In genomic region chr7:100663190-100663589, GRCm38 (mm10) we compare ENCODE assay signal across 8 mouse cellular contexts. TPM values are rescaled to one million over a fixed set of nuclear protein-coding genes. Genes with fewer than 3 reads are reported as not detected.
A peak's percentile ranks its signal among the peaks of the same experiment; 100 is the strongest.
DNase-seq lines count a peak whose midpoint lies in the region; ATAC-seq and TF ChIP-seq lines count a peak whose summit lies in the region.

No protein-coding gene starts in this region.

- no peaks in the 10 kb centered on the region for H3K9me3 ChIP-seq in forebrain, embryonic 12.5 days
- H3K9me3 ChIP-seq in heart, postnatal 0 days (replicated peaks; ENCODE audit: control insufficient read depth, low read length), result no peaks in the 10 kb centered on the region
- no peaks in the 10 kb centered on the region for H3K9me3 ChIP-seq in liver, embryonic 15.5 days (replicated peaks)
- H3K9me3 ChIP-seq in neural tube, embryonic 12.5 days, result no peaks in the 10 kb centered on the region
- H3K9me3 ChIP-seq in stomach, postnatal 0 days (ENCODE audit: control insufficient read depth, low read length), result no peaks in the 10 kb centered on the region

- no peak overlapping the region for H3K27ac ChIP-seq in forebrain, embryonic 12.5 days
- H3K27ac ChIP-seq in heart, postnatal 0 days (ENCODE audit: low read depth), result no peak overlapping the region
- H3K27ac ChIP-seq in liver, embryonic 15.5 days (replicated peaks), result no peak overlapping the region
- H3K27ac ChIP-seq in neural tube, embryonic 12.5 days, result no peak overlapping the region
- no peak overlapping the region for H3K27ac ChIP-seq in stomach, postnatal 0 days (replicated peaks)

- peak; percentile 87 for ATAC-seq in forebrain, embryonic 12.5 days (ENCODE audit: low FRiP score)
- ATAC-seq in heart, postnatal 0 days (ENCODE audit: insufficient read depth, low read depth), result peak; percentile 90
- ATAC-seq in liver, embryonic 15.5 days (ENCODE audit: insufficient read depth), result peak; percentile 44
- ATAC-seq in neural tube, embryonic 12.5 days (ENCODE audit: low FRiP score, low read depth), result peak; percentile 90
- ATAC-seq in stomach, postnatal 0 days (ENCODE audit: low FRiP score, low TSS enrichment), result peak; percentile 92

- H3K9ac ChIP-seq in forebrain, embryonic 12.5 days, result 0 out of 2 replicates have a peak overlapping the region, but pooled peaks have one; percentile 29
- H3K9ac ChIP-seq in heart, postnatal 0 days (replicated peaks; ENCODE audit: low read depth, low read length), result no peak overlapping the region
- H3K9ac ChIP-seq in liver, embryonic 15.5 days, result no peak overlapping the region
- H3K9ac ChIP-seq in neural tube, embryonic 12.5 days, result no peak overlapping the region
- no peak overlapping the region for H3K9ac ChIP-seq in stomach, postnatal 0 days (ENCODE audit: low read length)

- peaks cover 19% of the 10 kb centered on the region for H3K4me1 ChIP-seq in forebrain, embryonic 12.5 days
- H3K4me1 ChIP-seq in heart, postnatal 0 days (ENCODE audit: control insufficient read depth, insufficient read depth), result no peaks in the 10 kb centered on the region; the same call in 1 of the 2 replicates
- H3K4me1 ChIP-seq in liver, embryonic 15.5 days (replicated peaks), result peaks cover 19% of the 10 kb centered on the region
- peaks cover 4% of the 10 kb centered on the region for H3K4me1 ChIP-seq in neural tube, embryonic 12.5 days
- no peaks in the 10 kb centered on the region for H3K4me1 ChIP-seq in stomach, postnatal 0 days (replicated peaks; ENCODE audit: control insufficient read depth, insufficient read depth)

- H3K27me3 ChIP-seq in forebrain, embryonic 12.5 days, result 0 out of 2 replicates have a peak, but pooled peaks cover 5% of the 10 kb centered on the region
- no peaks in the 10 kb centered on the region for H3K27me3 ChIP-seq in heart, postnatal 0 days (ENCODE audit: control insufficient read depth, insufficient read depth, low read length)
- H3K27me3 ChIP-seq in liver, embryonic 15.5 days, result peaks cover 27% of the 10 kb centered on the region
- no peaks in the 10 kb centered on the region for H3K27me3 ChIP-seq in neural tube, embryonic 12.5 days (replicated peaks)
- H3K27me3 ChIP-seq in stomach, postnatal 0 days (ENCODE audit: control insufficient read depth, insufficient read depth, low read length), result no peaks in the 10 kb centered on the region

- peak; percentile 95 for TF ChIP-seq CTCF in heart, postnatal 0 days (IDR thresholded peaks at IDR 0.05; ENCODE audit: low read depth)
- peak; percentile 98 for TF ChIP-seq CTCF in stomach, postnatal 0 days (IDR thresholded peaks at IDR 0.05; ENCODE audit: low read depth)

- no peak overlapping the region for H3K4me3 ChIP-seq in forebrain, embryonic 12.5 days (replicated peaks)
- H3K4me3 ChIP-seq in heart, postnatal 0 days (ENCODE audit: low read depth, low read length), result no peak overlapping the region
- H3K4me3 ChIP-seq in liver, embryonic 15.5 days (replicated peaks), result no peak overlapping the region
- no peak overlapping the region for H3K4me3 ChIP-seq in neural tube, embryonic 12.5 days
- no peak overlapping the region for H3K4me3 ChIP-seq in stomach, postnatal 0 days (ENCODE audit: low read depth, low read length)

- TF ChIP-seq EP300 in heart, postnatal 0 days (IDR thresholded peaks at IDR 0.05; ENCODE audit: low read depth), result no peak
- TF ChIP-seq EP300 in stomach, postnatal 0 days (optimal IDR thresholded peaks at IDR 0.05), result no peak

- H3K4me2 ChIP-seq in forebrain, embryonic 12.5 days, result peak overlapping the region; percentile 31
- peak overlapping the region; percentile 37 for H3K4me2 ChIP-seq in heart, postnatal 0 days (ENCODE audit: low read depth, low read length)
- peak overlapping the region; percentile 17; the same call in 1 of the 2 replicates for H3K4me2 ChIP-seq in liver, embryonic 15.5 days
- peak overlapping the region; percentile 37 for H3K4me2 ChIP-seq in neural tube, embryonic 12.5 days (replicated peaks)
- 0 out of 2 replicates have a peak overlapping the region, but pooled peaks have one; percentile 0 for H3K4me2 ChIP-seq in stomach, postnatal 0 days (replicated peaks; ENCODE audit: low read depth)

- WGBS in forebrain, embryonic 12.5 days, result 1% methylated on average over 13 of the region's 13 CpGs
- WGBS in heart, postnatal 0 days, result under 1% methylated on average over 13 of the region's 13 CpGs
- 2% methylated on average over 13 of the region's 13 CpGs for WGBS in liver, embryonic 15.5 days (ENCODE audit: insufficient replicate concordance)
- WGBS in neural tube, embryonic 12.5 days, result 2% methylated on average over 13 of the region's 13 CpGs
- 2% methylated on average over 13 of the region's 13 CpGs for WGBS in stomach, postnatal 0 days

- peak; percentile 79 to 87 for DNase-seq in CD8-positive naive resting alpha-beta T cell, adult 2 months (ENCODE audit: low read depth in 2 of 2, low spot score in 2 of 2)
- peak; percentile 70 for DNase-seq in c-Kit-positive CD71-positive TER-119-negative erythroid progenitor cells, embryonic 14.5 days (ENCODE audit: low read depth)
- DNase-seq in heart, postnatal 0 days (ENCODE audit: low spot score), result peak; percentile 91
- DNase-seq in kidney, postnatal 36 days, result peak; percentile 96 to 98
- peak; percentile 91 for DNase-seq in stomach, postnatal 0 days (ENCODE audit: low spot score)

- H3K36me3 ChIP-seq in forebrain, embryonic 12.5 days (replicated peaks), result no peaks in the 10 kb centered on the region
- no peaks in the 10 kb centered on the region for H3K36me3 ChIP-seq in heart, postnatal 0 days (replicated peaks; ENCODE audit: control insufficient read depth, insufficient read depth, low read length)
- no peaks in the 10 kb centered on the region for H3K36me3 ChIP-seq in liver, embryonic 15.5 days (replicated peaks)
- no peaks in the 10 kb centered on the region for H3K36me3 ChIP-seq in neural tube, embryonic 12.5 days
- H3K36me3 ChIP-seq in stomach, postnatal 0 days (ENCODE audit: control insufficient read depth, insufficient read depth, low read length), result no peaks in the 10 kb centered on the region

RNA-seq across cellular contexts. Expression of gene Plekhb1, which starts 1.0 kb away (rescaled TPM):
- 4.4 and 6.3 TPM in 2 replicates for polyA plus RNA-seq in forebrain, embryonic 12.5 days (2016; fragmentation: Nextera tagmentation; extraction: Ambion mirVana)
- 2.7 TPM in 1 of 2 replicates, not detected in the other for total RNA-seq in heart, postnatal 0 days (2014; rRNA removed; ENCODE audit: low replicate concordance)
- 1.0 and 1.1 TPM in 2 replicates for polyA plus RNA-seq in heart, postnatal 0 days (2015; fragmentation: Nextera tagmentation; extraction: Ambion mirVana)
- polyA plus RNA-seq in liver, embryonic 15.5 days (2015; fragmentation: Nextera tagmentation; extraction: Ambion mirVana), result 0.38 and 0.51 TPM in 2 replicates
- polyA plus RNA-seq in neural tube, embryonic 12.5 days (2016; fragmentation: Nextera tagmentation; extraction: Ambion mirVana), result 12.8 and 13.4 TPM in 2 replicates
- 8.7 and 10.4 TPM in 2 replicates for polyA plus RNA-seq in stomach, postnatal 0 days (2015; fragmentation: Nextera tagmentation; extraction: Ambion mirVana)

RNA-seq across cellular contexts. Expression of gene Fam168a, which starts 43.2 kb away (rescaled TPM):
- polyA plus RNA-seq in forebrain, embryonic 12.5 days (2016; fragmentation: Nextera tagmentation; extraction: Ambion mirVana), result 63.9 and 72.6 TPM in 2 replicates
- total RNA-seq in heart, postnatal 0 days (2014; rRNA removed; ENCODE audit: low replicate concordance), result 22.0 and 29.0 TPM in 2 replicates
- 19.7 and 20.0 TPM in 2 replicates for polyA plus RNA-seq in heart, postnatal 0 days (2015; fragmentation: Nextera tagmentation; extraction: Ambion mirVana)
- polyA plus RNA-seq in liver, embryonic 15.5 days (2015; fragmentation: Nextera tagmentation; extraction: Ambion mirVana), result 5.0 and 5.3 TPM in 2 replicates
- polyA plus RNA-seq in neural tube, embryonic 12.5 days (2016; fragmentation: Nextera tagmentation; extraction: Ambion mirVana), result 58.2 and 77.7 TPM in 2 replicates
- 15.5 and 17.4 TPM in 2 replicates for polyA plus RNA-seq in stomach, postnatal 0 days (2015; fragmentation: Nextera tagmentation; extraction: Ambion mirVana)

RNA-seq across cellular contexts. Expression of gene Mrpl48, which starts 55.1 kb away (rescaled TPM):
- polyA plus RNA-seq in forebrain, embryonic 12.5 days (2016; fragmentation: Nextera tagmentation; extraction: Ambion mirVana), result 55.7 and 59.6 TPM in 2 replicates
- total RNA-seq in heart, postnatal 0 days (2014; rRNA removed; ENCODE audit: low replicate concordance), result 32.6 and 54.8 TPM in 2 replicates
- 119 and 121 TPM in 2 replicates for polyA plus RNA-seq in heart, postnatal 0 days (2015; fragmentation: Nextera tagmentation; extraction: Ambion mirVana)
- polyA plus RNA-seq in liver, embryonic 15.5 days (2015; fragmentation: Nextera tagmentation; extraction: Ambion mirVana), result 34.0 and 41.3 TPM in 2 replicates
- 68.5 and 69.9 TPM in 2 replicates for polyA plus RNA-seq in neural tube, embryonic 12.5 days (2016; fragmentation: Nextera tagmentation; extraction: Ambion mirVana)
- 77.0 and 79.7 TPM in 2 replicates for polyA plus RNA-seq in stomach, postnatal 0 days (2015; fragmentation: Nextera tagmentation; extraction: Ambion mirVana)

RNA-seq across cellular contexts. Expression of gene Rab6a, which starts 56.0 kb away (rescaled TPM):
- 146 and 157 TPM in 2 replicates for polyA plus RNA-seq in forebrain, embryonic 12.5 days (2016; fragmentation: Nextera tagmentation; extraction: Ambion mirVana)
- total RNA-seq in heart, postnatal 0 days (2014; rRNA removed; ENCODE audit: low replicate concordance), result 66.0 and 87.6 TPM in 2 replicates
- 73.8 and 78.1 TPM in 2 replicates for polyA plus RNA-seq in heart, postnatal 0 days (2015; fragmentation: Nextera tagmentation; extraction: Ambion mirVana)
- 39.1 TPM in 2 replicates for polyA plus RNA-seq in liver, embryonic 15.5 days (2015; fragmentation: Nextera tagmentation; extraction: Ambion mirVana)
- 196 and 227 TPM in 2 replicates for polyA plus RNA-seq in neural tube, embryonic 12.5 days (2016; fragmentation: Nextera tagmentation; extraction: Ambion mirVana)
- 76.3 and 80.6 TPM in 2 replicates for polyA plus RNA-seq in stomach, postnatal 0 days (2015; fragmentation: Nextera tagmentation; extraction: Ambion mirVana)
